ENCODE assay signal across 10 mouse cellular contexts in genomic region chr10:95729890-95730289, GRCm38 (mm10). TPM values are rescaled to one million over a fixed set of nuclear protein-coding genes. Genes with fewer than 3 reads are reported as not detected.
A peak's percentile ranks its signal among the peaks of the same experiment; 100 is the strongest.
DNase-seq lines count a peak whose midpoint lies in the region; ATAC-seq lines count a peak whose summit lies in the region.
"Had no signal": no experiment of that assay in that cellular context is flagged by ENCODE, and none has a peak within 500 bp of the region (broad histone marks: within the 10 kb centered on the region; RNA-seq: fewer than 3 reads in every experiment).

No protein-coding gene starts in this region.

- no peak for ATAC-seq in heart, embryonic 11.5 days (replicated peaks; ENCODE audit: insufficient number of reproducible peaks, low FRiP score, low TSS enrichment)
- peak; percentile 85 for ATAC-seq in embryonic facial prominence, embryonic 12.5 days (ENCODE audit: insufficient number of reproducible peaks, insufficient read depth, low FRiP score, low TSS enrichment)
- no peak for ATAC-seq in midbrain, embryonic 14.5 days (ENCODE audit: low FRiP score, low TSS enrichment)
- no peak for ATAC-seq in activated CD4-positive, CD25-positive, alpha-beta regulatory T cell, adult 4 months

- DNase-seq in heart, postnatal 14 days, result no peak
- peak; percentile 59 for DNase-seq in kidney, adult 18-20 months
- DNase-seq in midbrain, embryonic 14.5 days, result peak; percentile 35
- no peak for DNase-seq in frontal cortex, postnatal 36 days (ENCODE audit: low spot score in 2 of 2)
- no peak for DNase-seq in right cerebral cortex, postnatal 14 days
- DNase-seq: right cerebral cortex, adult 18-20 months had no signal

- no peak overlapping the region for H3K4me3 ChIP-seq in heart, embryonic 11.5 days (ENCODE audit: low read depth, low read length)
- no peak overlapping the region for H3K4me3 ChIP-seq in embryonic facial prominence, embryonic 12.5 days
- H3K4me3 ChIP-seq in midbrain, embryonic 14.5 days (replicated peaks; ENCODE audit: low read depth, low read length), result no peak overlapping the region
- H3K4me3 ChIP-seq: left cerebral cortex, adult 2 months had no signal

- H3K27ac ChIP-seq in heart, embryonic 11.5 days (ENCODE audit: low read depth, low read length), result 0 out of 2 replicates have a peak overlapping the region, but pooled peaks have one; percentile 7
- peak overlapping the region; percentile 64 for H3K27ac ChIP-seq in embryonic facial prominence, embryonic 12.5 days
- H3K27ac ChIP-seq in midbrain, embryonic 14.5 days (replicated peaks; ENCODE audit: low read depth, low read length), result no peak overlapping the region
- H3K27ac ChIP-seq: left cerebral cortex, adult 2 months had no signal

- H3K36me3 ChIP-seq in heart, embryonic 11.5 days (ENCODE audit: control insufficient read depth, insufficient read depth, low read length), result no peaks in the 10 kb centered on the region
- no peaks in the 10 kb centered on the region for H3K36me3 ChIP-seq in embryonic facial prominence, embryonic 12.5 days
- H3K36me3 ChIP-seq in midbrain, embryonic 14.5 days (ENCODE audit: control insufficient read depth, insufficient read depth, low read length), result no peaks in the 10 kb centered on the region

- peaks cover 15% of the 10 kb centered on the region for H3K4me1 ChIP-seq in heart, embryonic 11.5 days (ENCODE audit: control insufficient read depth, insufficient read depth, low read length)
- H3K4me1 ChIP-seq in embryonic facial prominence, embryonic 12.5 days, result peaks cover 16% of the 10 kb centered on the region
- H3K4me1 ChIP-seq in midbrain, embryonic 14.5 days (ENCODE audit: control insufficient read depth, insufficient read depth, low read length), result 0 out of 2 replicates have a peak, but pooled peaks cover 6% of the 10 kb centered on the region

- H3K27me3 ChIP-seq in heart, embryonic 11.5 days (ENCODE audit: control insufficient read depth, insufficient read depth, low read length), result no peaks in the 10 kb centered on the region
- H3K27me3 ChIP-seq in embryonic facial prominence, embryonic 12.5 days, result no peaks in the 10 kb centered on the region
- H3K27me3 ChIP-seq in midbrain, embryonic 14.5 days (ENCODE audit: control insufficient read depth, insufficient read depth, low read length), result no peaks in the 10 kb centered on the region

- intact Hi-C loops in heart, postnatal 14 days (cut with DNase I), result no loop called here

- 30% methylated on average over 9 of the region's 9 CpGs for WGBS in heart, embryonic 11.5 days (ENCODE audit: insufficient replicate concordance)
- 12% methylated on average over 9 of the region's 9 CpGs for WGBS in embryonic facial prominence, embryonic 12.5 days
- WGBS in midbrain, embryonic 14.5 days, result 37% methylated on average over 9 of the region's 9 CpGs

- H3K9me3 ChIP-seq in heart, embryonic 11.5 days (replicated peaks; ENCODE audit: control insufficient read depth, low read length), result no peaks in the 10 kb centered on the region
- no peaks in the 10 kb centered on the region for H3K9me3 ChIP-seq in embryonic facial prominence, embryonic 12.5 days
- no peaks in the 10 kb centered on the region for H3K9me3 ChIP-seq in midbrain, embryonic 14.5 days (ENCODE audit: control insufficient read depth, low read length)

- no peak overlapping the region for H3K9ac ChIP-seq in heart, embryonic 11.5 days (ENCODE audit: low read depth, low read length)
- H3K9ac ChIP-seq in embryonic facial prominence, embryonic 12.5 days, result no peak overlapping the region
- H3K9ac ChIP-seq in midbrain, embryonic 14.5 days (replicated peaks; ENCODE audit: low read length), result no peak overlapping the region

- H3K4me2 ChIP-seq in heart, embryonic 11.5 days, result peak overlapping the region; percentile 21; the same call in 1 of the 2 replicates
- H3K4me2 ChIP-seq in embryonic facial prominence, embryonic 12.5 days (replicated peaks), result no peak overlapping the region; the same call in 1 of the 2 replicates
- H3K4me2 ChIP-seq in midbrain, embryonic 14.5 days (ENCODE audit: low read length), result no peak overlapping the region

RNA-seq across cellular contexts. Expression of gene Anapc15-ps, which starts 56.6 kb away (rescaled TPM):
- not detected in 2 replicates for polyA plus RNA-seq in heart, embryonic 11.5 days (2014; fragmentation: Nextera tagmentation; extraction: Ambion mirVana)
- total RNA-seq in heart, postnatal 14 days (2021), result not detected
- polyA plus RNA-seq in embryonic facial prominence, embryonic 12.5 days (2016; fragmentation: Nextera tagmentation; extraction: Ambion mirVana), result not detected in 2 replicates
- not detected in 2 replicates for polyA plus RNA-seq in midbrain, embryonic 14.5 days (2014; fragmentation: Nextera tagmentation; extraction: Ambion mirVana)
- not detected for polyA plus RNA-seq in activated CD4-positive, CD25-positive, alpha-beta regulatory T cell, adult 4 months (2017; shearing (Covaris generic))
- total RNA-seq: left cerebral cortex, adult 2 months had no signal

Comparison
In these comparisons a context has a peak if more than half of its experiments do, and no peak if none do; other contexts are left out.
1. DNase-seq: peak in kidney, adult 18-20 months (single experiment) and midbrain, embryonic 14.5 days (single experiment); none in heart, postnatal 14 days (0 of 2), frontal cortex, postnatal 36 days (0 of 2) and right cerebral cortex, postnatal 14 days (single experiment).